Mouse (Mus musculus): ENCODE measurements around the gene Amy1.

GRCm38 (mm10) chr3:113639545-113639944, 33.0 kb upstream of the Amy1 start:
- TF ChIP-seq MAFK (IDR thresholded peaks at IDR 0.05; ENCODE audit: insufficient read depth, low read depth, low read length) (no peak), ZNF384 (IDR thresholded peaks at IDR 0.05; ENCODE audit: low read depth, low read length) (no peak)

Data from ES-E14 (cell line).